Mouse (Mus musculus) forebrain, embryonic 13.5 days (tissue): ENCODE results near the gene Uimc1. TPM values are rescaled to one million over a fixed set of nuclear protein-coding genes. Genes with fewer than 3 reads are reported as not detected.

ENCODE experiments used
- ATAC-seq: fragments of 200-750 bp; cut with Nextera tagmentation; 2 replicates; pipeline ENCODE4 v1.8.0; 2017
- H3K27ac ChIP-seq: fragments of 300-500 bp; sonication (generic); 2 replicates; pipeline ENCODE4 v1.5.1; 2015; ENCODE audit warnings: inconsistent platforms, mild to moderate bottlenecking, moderate library complexity
- H3K27me3 ChIP-seq: fragments of 300-500 bp; sonication (generic); 2 replicates; pipeline ENCODE4 v1.6.1; 2015; ENCODE audit warnings: mild to moderate bottlenecking, inconsistent platforms
- H3K36me3 ChIP-seq: fragments of 300-500 bp; sonication (generic); 2 replicates; pipeline ENCODE4 v1.6.1; 2015; ENCODE audit warnings: mild to moderate bottlenecking, inconsistent platforms; ENCODE audit not compliant: poor library complexity, severe bottlenecking
- H3K4me1 ChIP-seq: fragments of 300-500 bp; sonication (generic); 2 replicates; pipeline ENCODE4 v1.6.1; 2015; ENCODE audit warnings: inconsistent platforms
- H3K4me2 ChIP-seq: fragments of 300-500 bp; sonication (generic); 2 replicates; pipeline ENCODE4 v1.6.1; 2015; ENCODE audit warnings: inconsistent platforms, mild to moderate bottlenecking, moderate library complexity
- H3K4me3 ChIP-seq: fragments of 300-500 bp; sonication (generic); 2 replicates; pipeline ENCODE4 v1.5.1; 2015; ENCODE audit warnings: mild to moderate bottlenecking, inconsistent platforms
- H3K9ac ChIP-seq: fragments of 300-500 bp; sonication (generic); 2 replicates; pipeline ENCODE4 v1.6.1; 2015; ENCODE audit warnings: mild to moderate bottlenecking, inconsistent platforms
- H3K9me3 ChIP-seq: fragments of 300-500 bp; sonication (generic); replicated peaks from 2 replicates; pipeline ENCODE4 v1.6.1; 2016; ENCODE audit warnings: inconsistent platforms
- WGBS: fragments of 180-500 bp; shearing (Covaris S2); methylation state at CpG from one replicate; pipeline ENCODE4 v1.1.7; 2015; 5-methylcytosine and 5-hydroxymethylcytosine counted together
- polyA plus RNA-seq: library from polyadenylated mRNA; unstranded; fragments of >200 nt; fragmentation: Nextera tagmentation; extraction: Ambion mirVana; gene quantifications from 2 replicates; pipeline ENCODE4 v1.2.1, GENCODE M21; 2015

Gene Uimc1
- polyA plus RNA-seq, 1 experiment from 2014 or later: 24.3 TPM

- Histone ChIP-seq H3K27ac (no peak overlapping the region), H3K9me3 (no peaks in the 10 kb centered on the region), H3K27me3 (peaks cover 48% of the 10 kb centered on the region), H3K4me1 (peaks cover 25% of the 10 kb centered on the region), H3K4me2 (no peak overlapping the region), H3K36me3 (no peaks in the 10 kb centered on the region; the same call in 1 of the 2 replicates), H3K4me3 (no peak overlapping the region), H3K9ac (no peak overlapping the region)
- ATAC-seq: peak; percentile 33; the same call in 1 of the 2 replicates
- WGBS: 85% methylated on average over 9 of the region's 9 CpGs
Observed at GRCm38 (mm10) chr13:54987405-54987804, 112.7 kb downstream of the Uimc1 start.

GRCm38 (mm10) chr13:54983614-54984013, 116.5 kb downstream of the Uimc1 start:
- WGBS: 63% methylated on average over 2 of the region's 2 CpGs
- Histone ChIP-seq H3K27ac (no peak overlapping the region), H3K9ac (no peak overlapping the region), H3K4me2 (no peak overlapping the region), H3K9me3 (no peaks in the 10 kb centered on the region), H3K4me3 (no peak overlapping the region), H3K27me3 (peaks cover 67% of the 10 kb centered on the region), H3K36me3 (no peaks in the 10 kb centered on the region), H3K4me1 (peaks cover 54% of the 10 kb centered on the region)
- no peak for ATAC-seq

- no peak overlapping the region for H3K4me3 ChIP-seq
- WGBS: 91% methylated on average over 8 of the region's 8 CpGs
- no peak overlapping the region for H3K9ac ChIP-seq
- no peak overlapping the region for H3K27ac ChIP-seq
- no peak for ATAC-seq
- H3K4me2 ChIP-seq: no peak overlapping the region
- no peaks in the 10 kb centered on the region for H3K36me3 ChIP-seq
- H3K27me3 ChIP-seq: peaks cover 72% of the 10 kb centered on the region
- peaks cover 50% of the 10 kb centered on the region for H3K4me1 ChIP-seq
- H3K9me3 ChIP-seq: no peaks in the 10 kb centered on the region
Observed at GRCm38 (mm10) chr13:54983001-54983400, 117.1 kb downstream of the Uimc1 start.

GRCm38 (mm10) chr13:54980957-54981356, 119.1 kb downstream of the Uimc1 start:
- Histone ChIP-seq H3K4me2 (peak overlapping the region; percentile 35), H3K4me3 (no peak overlapping the region), H3K36me3 (no peaks in the 10 kb centered on the region), H3K9ac (no peak overlapping the region), H3K27me3 (peaks cover 73% of the 10 kb centered on the region), H3K9me3 (no peaks in the 10 kb centered on the region), H3K4me1 (peaks cover 54% of the 10 kb centered on the region), H3K27ac (no peak overlapping the region)
- WGBS: 35% methylated on average over 12 of the region's 12 CpGs
- peak; percentile 50 for ATAC-seq

DNA sequence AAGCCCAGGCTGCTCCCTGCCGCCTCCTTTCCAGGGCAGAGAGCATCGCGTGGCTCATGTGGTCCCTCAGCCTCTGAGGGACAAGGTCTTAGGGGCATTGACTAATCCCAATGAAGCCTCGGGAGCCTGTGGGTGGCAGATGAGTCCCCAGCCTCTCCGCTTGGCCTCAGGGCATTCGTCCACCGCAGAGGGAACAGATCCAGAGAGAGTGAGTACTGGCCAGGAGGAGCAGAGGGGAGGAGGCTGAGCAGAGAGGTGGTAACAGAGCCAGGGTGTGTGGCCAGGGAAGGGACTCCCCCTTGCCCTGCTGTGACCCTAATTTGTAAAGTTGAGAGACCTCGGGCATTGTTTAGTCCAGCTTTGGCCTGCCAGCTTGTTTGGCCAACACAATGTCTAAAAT, 121.3 kb downstream of the Uimc1 start:
- H3K9me3 ChIP-seq: no peaks in the 10 kb centered on the region
- peaks cover 61% of the 10 kb centered on the region for H3K4me1 ChIP-seq
- ATAC-seq: no peak
- H3K9ac ChIP-seq: no peak overlapping the region
- no peak overlapping the region; the same call in 1 of the 2 replicates for H3K27ac ChIP-seq
- no peak overlapping the region for H3K4me2 ChIP-seq
- H3K36me3 ChIP-seq: no peaks in the 10 kb centered on the region
- no peak overlapping the region for H3K4me3 ChIP-seq
- WGBS: 29% methylated on average over 8 of the region's 8 CpGs
- peaks cover 55% of the 10 kb centered on the region for H3K27me3 ChIP-seq

Other genes starting within 250 kb of the Uimc1 start
- 7.2 and 7.5 TPM in 2 replicates for gene Unc5a, start 150.9 kb downstream of the Uimc1 start, polyA plus RNA-seq
- gene Hk3, start 78.9 kb downstream of the Uimc1 start, polyA plus RNA-seq: 0.48 and 0.59 TPM in 2 replicates
- gene Zfp346, start 5.0 kb upstream of the Uimc1 start, polyA plus RNA-seq: 23.1 and 24.3 TPM in 2 replicates
- gene Gm17617, start 33.2 kb upstream of the Uimc1 start, polyA plus RNA-seq: not detected in 2 replicates
- gene Fgfr4, start 52.3 kb upstream of the Uimc1 start, polyA plus RNA-seq: 0.25 and 0.48 TPM in 2 replicates
- 70.7 and 77.2 TPM in 2 replicates for gene Nsd1, start 109.5 kb upstream of the Uimc1 start, polyA plus RNA-seq
- 309 and 331 TPM in 2 replicates for gene Prelid1, start 220.2 kb upstream of the Uimc1 start, polyA plus RNA-seq
- 102 and 105 TPM in 2 replicates for gene Rab24, start 221.6 kb upstream of the Uimc1 start, polyA plus RNA-seq
- gene Mxd3, start 229.5 kb upstream of the Uimc1 start, polyA plus RNA-seq: 42.8 and 44.6 TPM in 2 replicates